Mouse (Mus musculus) neural tube, embryonic 12.5 days (tissue): ENCODE data around the gene Slc43a2. TPM values are rescaled to one million over a fixed set of nuclear protein-coding genes. Genes with fewer than 3 reads are reported as not detected.

Experiments used
- ATAC-seq: fragments of 200-750 bp; cut with Nextera tagmentation; 2 replicates; pipeline ENCODE4 v1.8.0; 2017; ENCODE audit warnings: low read depth, mild to moderate bottlenecking, moderate TSS enrichment, moderate library complexity; ENCODE audit not compliant: low FRiP score
- H3K27ac ChIP-seq: fragments of 300-500 bp; sonication (generic); 2 replicates; pipeline ENCODE4 v1.5.1; 2016
- H3K27me3 ChIP-seq: fragments of 300-500 bp; sonication (generic); replicated peaks from 2 replicates; pipeline ENCODE4 v1.6.1; 2016; ENCODE audit warnings: mild to moderate bottlenecking
- H3K36me3 ChIP-seq: fragments of 300-500 bp; sonication (generic); 2 replicates; pipeline ENCODE4 v1.6.1; 2016; ENCODE audit warnings: mild to moderate bottlenecking
- H3K4me1 ChIP-seq: fragments of 300-500 bp; sonication (generic); 2 replicates; pipeline ENCODE4 v1.6.1; 2016
- H3K4me2 ChIP-seq: fragments of 300-500 bp; sonication (generic); replicated peaks from 2 replicates; pipeline ENCODE4 v1.6.1; 2016; ENCODE audit warnings: mild to moderate bottlenecking
- H3K4me3 ChIP-seq: fragments of 300-500 bp; sonication (generic); 2 replicates; pipeline ENCODE4 v1.5.1; 2016
- H3K9ac ChIP-seq: fragments of 300-500 bp; sonication (generic); 2 replicates; pipeline ENCODE4 v1.6.1; 2016; ENCODE audit warnings: mild to moderate bottlenecking
- H3K9me3 ChIP-seq: fragments of 300-500 bp; sonication (generic); 2 replicates; pipeline ENCODE4 v1.6.1; 2016; ENCODE audit warnings: mild to moderate bottlenecking
- WGBS: fragments of 180-500 bp; shearing (Covaris S2); methylation state at CpG from one replicate; pipeline ENCODE4 v1.1.7; 2016; 5-methylcytosine and 5-hydroxymethylcytosine counted together
- polyA plus RNA-seq: library from polyadenylated mRNA; unstranded; fragments of >200 nt; fragmentation: Nextera tagmentation; extraction: Ambion mirVana; gene quantifications from 2 replicates; pipeline ENCODE4 v1.2.1, GENCODE M21; 2016

The Slc43a2 gene
- polyA plus RNA-seq, 1 experiment from 2014 or later = 14.2 TPM

GRCm38 (mm10) chr11:75559870-75560504, 28.5 kb downstream of the Slc43a2 start:
- Histone ChIP-seq H3K27me3 (no peaks in the 10 kb centered on the region), H3K36me3 (peaks cover 37% of the 10 kb centered on the region), H3K4me3 (no peak overlapping the region), H3K4me1 (no peaks in the 10 kb centered on the region), H3K9me3 (no peaks in the 10 kb centered on the region), H3K27ac (no peak overlapping the region), H3K9ac (no peak overlapping the region), H3K4me2 (no peak overlapping the region)
- WGBS = 90% methylated on average over 8 of the region's 8 CpGs
- no peak for ATAC-seq

GRCm38 (mm10) chr11:75560530-75561409, 29.3 kb downstream of the Slc43a2 start:
- Histone ChIP-seq H3K4me2 (no peak overlapping the region), H3K4me1 (no peaks in the 10 kb centered on the region)
- 74% methylated on average over 14 of the region's 14 CpGs for WGBS

GRCm38 (mm10) chr11:75561410-75561791, 29.9 kb downstream of the Slc43a2 start:
- no peaks in the 10 kb centered on the region for H3K4me1 ChIP-seq

More at GRCm38 (mm10) chr11:75560530-75561409, 29.3 kb downstream of the Slc43a2 start:
- no peaks in the 10 kb centered on the region for H3K9me3 ChIP-seq
- no peaks in the 10 kb centered on the region for H3K27me3 ChIP-seq
- no peak overlapping the region for H3K27ac ChIP-seq
- peaks cover 38% of the 10 kb centered on the region for H3K36me3 ChIP-seq
- H3K9ac ChIP-seq = no peak overlapping the region
- no peak for ATAC-seq
- H3K4me3 ChIP-seq = no peak overlapping the region

GRCm38 (mm10) chr11:75562840-75563239, 31.3 kb downstream of the Slc43a2 start:
- H3K27me3 ChIP-seq = no peaks in the 10 kb centered on the region
- no peaks in the 10 kb centered on the region for H3K4me1 ChIP-seq
- H3K4me2 ChIP-seq = no peak overlapping the region
- no peak for ATAC-seq
- 92% methylated on average over 8 of the region's 8 CpGs for WGBS
- no peak overlapping the region for H3K4me3 ChIP-seq
- H3K9me3 ChIP-seq = no peaks in the 10 kb centered on the region
- H3K9ac ChIP-seq = no peak overlapping the region
- H3K27ac ChIP-seq = no peak overlapping the region
- H3K36me3 ChIP-seq = peaks cover 47% of the 10 kb centered on the region

More at GRCm38 (mm10) chr11:75561410-75561791, 29.9 kb downstream of the Slc43a2 start:
- Histone ChIP-seq H3K27me3 (no peaks in the 10 kb centered on the region), H3K4me3 (no peak overlapping the region), H3K4me2 (no peak overlapping the region), H3K9ac (no peak overlapping the region), H3K27ac (no peak overlapping the region), H3K36me3 (peaks cover 42% of the 10 kb centered on the region), H3K9me3 (no peaks in the 10 kb centered on the region)
- 88% methylated on average over 5 of the region's 5 CpGs for WGBS
- ATAC-seq = no peak

GRCm38 (mm10) chr11:75563851-75564548, 32.5 kb downstream of the Slc43a2 start:
- Histone ChIP-seq H3K27ac (no peak overlapping the region), H3K4me3 (no peak overlapping the region), H3K36me3 (peaks cover 51% of the 10 kb centered on the region)

GRCm38 (mm10) chr11:75565849-75566248, 34.4 kb downstream of the Slc43a2 start:
- no peak for ATAC-seq
- Histone ChIP-seq H3K9me3 (no peaks in the 10 kb centered on the region), H3K4me3 (no peak overlapping the region), H3K9ac (no peak overlapping the region), H3K4me2 (no peak overlapping the region), H3K27me3 (no peaks in the 10 kb centered on the region; the same call in 1 of the 2 replicates), H3K4me1 (no peaks in the 10 kb centered on the region), H3K36me3 (peaks cover 65% of the 10 kb centered on the region), H3K27ac (no peak overlapping the region)
- 84% methylated on average over 2 of the region's 2 CpGs for WGBS

More at GRCm38 (mm10) chr11:75563851-75564548, 32.5 kb downstream of the Slc43a2 start:
- no peak for ATAC-seq
- no peak overlapping the region for H3K4me2 ChIP-seq
- H3K4me1 ChIP-seq = no peaks in the 10 kb centered on the region
- H3K27me3 ChIP-seq = no peaks in the 10 kb centered on the region
- no peaks in the 10 kb centered on the region for H3K9me3 ChIP-seq
- WGBS = 76% methylated on average over 18 of the region's 18 CpGs
- H3K9ac ChIP-seq = no peak overlapping the region

GRCm38 (mm10) chr11:75566276-75567196, 35.0 kb downstream of the Slc43a2 start:
- no peak for ATAC-seq

GRCm38 (mm10) chr11:75567346-75568114, 36.0 kb downstream of the Slc43a2 start:
- no peak for ATAC-seq
- peaks cover 59% of the 10 kb centered on the region for H3K36me3 ChIP-seq

More at GRCm38 (mm10) chr11:75566276-75567196, 35.0 kb downstream of the Slc43a2 start:
- Histone ChIP-seq H3K4me1 (no peaks in the 10 kb centered on the region), H3K4me3 (no peak overlapping the region), H3K27ac (no peak overlapping the region), H3K27me3 (no peaks in the 10 kb centered on the region; the same call in 1 of the 2 replicates), H3K36me3 (peaks cover 60% of the 10 kb centered on the region), H3K9me3 (no peaks in the 10 kb centered on the region), H3K4me2 (no peak overlapping the region), H3K9ac (no peak overlapping the region)
- 83% methylated on average over 13 of the region's 13 CpGs for WGBS

GRCm38 (mm10) chr11:75568115-75568511, 36.6 kb downstream of the Slc43a2 start:
- Histone ChIP-seq H3K27ac (no peak overlapping the region), H3K36me3 (peaks cover 53% of the 10 kb centered on the region), H3K9me3 (no peaks in the 10 kb centered on the region), H3K4me3 (no peak overlapping the region), H3K27me3 (no peaks in the 10 kb centered on the region; the same call in 1 of the 2 replicates), H3K4me2 (no peak overlapping the region), H3K4me1 (peaks cover 11% of the 10 kb centered on the region), H3K9ac (no peak overlapping the region)
- no peak for ATAC-seq
- 89% methylated on average over 6 of the region's 6 CpGs for WGBS

More at GRCm38 (mm10) chr11:75567346-75568114, 36.0 kb downstream of the Slc43a2 start:
- no peaks in the 10 kb centered on the region for H3K9me3 ChIP-seq
- no peak overlapping the region for H3K4me3 ChIP-seq
- peaks cover 6% of the 10 kb centered on the region for H3K4me1 ChIP-seq
- no peak overlapping the region for H3K9ac ChIP-seq
- H3K27me3 ChIP-seq = no peaks in the 10 kb centered on the region; the same call in 1 of the 2 replicates
- 76% methylated on average over 9 of the region's 9 CpGs for WGBS
- H3K27ac ChIP-seq = no peak overlapping the region
- no peak overlapping the region for H3K4me2 ChIP-seq

GRCm38 (mm10) chr11:75568962-75569361, 37.5 kb downstream of the Slc43a2 start:
- ATAC-seq = no peak
- H3K36me3 ChIP-seq = peaks cover 44% of the 10 kb centered on the region

More at GRCm38 (mm10) chr11:75568962-75569361, 37.5 kb downstream of the Slc43a2 start:
- H3K27ac ChIP-seq = no peak overlapping the region
- WGBS = 95% methylated on average over 12 of the region's 12 CpGs
- no peaks in the 10 kb centered on the region for H3K9me3 ChIP-seq
- H3K27me3 ChIP-seq = no peaks in the 10 kb centered on the region; the same call in 1 of the 2 replicates
- no peak overlapping the region for H3K4me2 ChIP-seq
- no peak overlapping the region for H3K4me3 ChIP-seq
- no peak overlapping the region for H3K9ac ChIP-seq
- H3K4me1 ChIP-seq = peaks cover 13% of the 10 kb centered on the region
